Mouse (Mus musculus) kidney, adult 2 months (tissue): Measurements from ENCODE around the gene Sstr3.

ENCODE experiments used
- CTCF ChIP-seq: fragments of 200-500 bp; conservative IDR thresholded peaks from 2 replicates; pipeline ENCODE4 v1.5.1; 2011; ENCODE audit warnings: low read depth, mild to moderate bottlenecking, control low read depth, low read length, moderate library complexity, mixed read lengths; ENCODE audit not compliant: insufficient read depth, insufficient read length
- POLR2A ChIP-seq: fragments of 200-500 bp; IDR thresholded peaks from one replicate; pipeline ENCODE4 v1.6.1; 2011; ENCODE audit warnings: low read depth, low read length, control low read depth

DNA sequence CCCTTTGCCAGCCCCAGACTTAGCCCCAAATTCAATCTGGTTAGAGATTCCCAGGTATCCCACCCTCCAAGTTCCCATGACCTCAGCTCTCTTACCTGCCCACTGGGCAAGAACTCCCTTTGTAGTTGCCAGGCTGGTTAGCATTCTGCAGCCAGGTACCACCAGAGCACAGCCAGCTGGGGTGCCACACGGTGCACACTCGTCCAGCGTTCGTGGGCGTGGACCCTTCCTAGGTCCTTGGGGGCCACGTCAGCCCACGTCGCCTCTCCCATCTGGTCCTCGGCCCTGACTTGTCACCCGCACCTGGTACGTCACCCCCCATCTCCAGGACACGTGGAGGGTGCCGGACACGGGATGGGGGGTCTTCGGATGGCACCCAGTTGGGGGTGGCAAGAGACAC lies 444 bp downstream of the Sstr3 start:
- no peak for TF ChIP-seq POLR2A
- TF ChIP-seq CTCF, result no peak
